8 mouse cellular contexts compared by ENCODE assay signal in the genomic region with DNA sequence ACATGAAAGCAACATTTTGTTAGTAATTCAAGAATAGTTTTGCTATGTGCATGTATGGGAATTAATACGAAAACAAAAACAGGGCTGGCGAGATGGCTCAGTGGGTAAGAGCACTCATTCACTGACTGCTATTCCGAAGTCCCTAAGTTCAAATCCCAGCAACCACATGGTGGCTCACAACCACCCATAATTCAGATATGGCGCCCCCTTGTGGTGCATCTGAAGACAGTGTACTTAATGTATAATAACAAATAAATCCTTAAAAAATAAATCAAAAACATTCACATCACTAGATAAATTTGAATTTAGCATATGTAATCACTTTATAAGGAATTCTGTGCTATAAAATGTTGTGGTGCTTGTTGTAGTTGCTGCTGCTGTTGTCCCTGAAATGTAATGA.
DNase-seq lines count a peak whose midpoint lies in the region; ATAC-seq and TF ChIP-seq lines count a peak whose summit lies in the region.
"Had no signal": no experiment of that assay in that cellular context is flagged by ENCODE, and none has a peak within 500 bp of the region (broad histone marks: within the 10 kb centered on the region; RNA-seq: fewer than 3 reads in every experiment).

No protein-coding gene starts in this region.

- H3K36me3 ChIP-seq in heart, postnatal 0 days (replicated peaks; ENCODE audit: control insufficient read depth, insufficient read depth, low read length), result no peaks in the 10 kb centered on the region
- no peaks in the 10 kb centered on the region for H3K36me3 ChIP-seq in heart, embryonic 10.5 days
- no peaks in the 10 kb centered on the region for H3K36me3 ChIP-seq in stomach, postnatal 0 days (ENCODE audit: control insufficient read depth, insufficient read depth, low read length)
- H3K36me3 ChIP-seq in midbrain, embryonic 15.5 days (replicated peaks), result no peaks in the 10 kb centered on the region
- H3K36me3 ChIP-seq: midbrain, embryonic 13.5 days had no signal

- H3K27ac ChIP-seq in heart, postnatal 0 days (ENCODE audit: low read depth), result no peak overlapping the region
- no peak overlapping the region for H3K27ac ChIP-seq in heart, embryonic 10.5 days
- H3K27ac ChIP-seq in stomach, postnatal 0 days (replicated peaks), result no peak overlapping the region
- no peak overlapping the region for H3K27ac ChIP-seq in midbrain, embryonic 15.5 days
- H3K27ac ChIP-seq: midbrain, embryonic 13.5 days had no signal

- no peaks in the 10 kb centered on the region for H3K27me3 ChIP-seq in heart, postnatal 0 days (ENCODE audit: control insufficient read depth, insufficient read depth, low read length)
- no peaks in the 10 kb centered on the region for H3K27me3 ChIP-seq in heart, embryonic 10.5 days (ENCODE audit: insufficient read depth, poor library complexity, severe bottlenecking)
- H3K27me3 ChIP-seq in stomach, postnatal 0 days (ENCODE audit: control insufficient read depth, insufficient read depth, low read length), result no peaks in the 10 kb centered on the region
- H3K27me3 ChIP-seq in midbrain, embryonic 15.5 days (replicated peaks), result no peaks in the 10 kb centered on the region
- H3K27me3 ChIP-seq: midbrain, embryonic 13.5 days had no signal

- no peak for ATAC-seq in heart, postnatal 0 days (ENCODE audit: insufficient read depth, low read depth)
- ATAC-seq in stomach, postnatal 0 days (ENCODE audit: low FRiP score, low TSS enrichment), result no peak
- ATAC-seq in midbrain, embryonic 15.5 days (replicated peaks), result no peak
- ATAC-seq: midbrain, embryonic 13.5 days had no signal

- no peak overlapping the region for H3K9ac ChIP-seq in heart, postnatal 0 days (replicated peaks; ENCODE audit: low read depth, low read length)
- no peak overlapping the region for H3K9ac ChIP-seq in stomach, postnatal 0 days (ENCODE audit: low read length)
- H3K9ac ChIP-seq in midbrain, embryonic 15.5 days, result no peak overlapping the region
- H3K9ac ChIP-seq: midbrain, embryonic 13.5 days had no signal

- WGBS in heart, postnatal 0 days, result 76% methylated on average over 4 of the region's 4 CpGs
- 82% methylated on average over 4 of the region's 4 CpGs for WGBS in heart, embryonic 10.5 days
- 79% methylated on average over 4 of the region's 4 CpGs for WGBS in stomach, postnatal 0 days
- 80% methylated on average over 4 of the region's 4 CpGs for WGBS in midbrain, embryonic 15.5 days

- 0 out of 2 replicates have a peak, but pooled peaks have one; percentile 11 for TF ChIP-seq CTCF in heart, postnatal 0 days (IDR thresholded peaks at IDR 0.05; ENCODE audit: low read depth)
- peak; percentile 51 for TF ChIP-seq CTCF in stomach, postnatal 0 days (IDR thresholded peaks at IDR 0.05; ENCODE audit: low read depth)

- no peaks in the 10 kb centered on the region for H3K4me1 ChIP-seq in heart, postnatal 0 days (ENCODE audit: control insufficient read depth, insufficient read depth)
- H3K4me1 ChIP-seq in heart, embryonic 10.5 days, result no peaks in the 10 kb centered on the region
- H3K4me1 ChIP-seq in stomach, postnatal 0 days (replicated peaks; ENCODE audit: control insufficient read depth, insufficient read depth), result no peaks in the 10 kb centered on the region
- no peaks in the 10 kb centered on the region for H3K4me1 ChIP-seq in midbrain, embryonic 15.5 days
- H3K4me1 ChIP-seq: midbrain, embryonic 13.5 days had no signal

- H3K4me2 ChIP-seq in heart, postnatal 0 days (ENCODE audit: low read depth, low read length), result no peak overlapping the region
- no peak overlapping the region for H3K4me2 ChIP-seq in stomach, postnatal 0 days (replicated peaks; ENCODE audit: low read depth)
- no peak overlapping the region for H3K4me2 ChIP-seq in midbrain, embryonic 15.5 days
- H3K4me2 ChIP-seq: midbrain, embryonic 13.5 days had no signal

- H3K4me3 ChIP-seq in heart, postnatal 0 days (ENCODE audit: low read depth, low read length), result no peak overlapping the region
- H3K4me3 ChIP-seq in heart, embryonic 10.5 days, result no peak overlapping the region
- H3K4me3 ChIP-seq in stomach, postnatal 0 days (ENCODE audit: low read depth, low read length), result no peak overlapping the region
- H3K4me3 ChIP-seq in midbrain, embryonic 15.5 days, result no peak overlapping the region
- H3K4me3 ChIP-seq: midbrain, embryonic 13.5 days had no signal

- no peaks in the 10 kb centered on the region for H3K9me3 ChIP-seq in heart, postnatal 0 days (replicated peaks; ENCODE audit: control insufficient read depth, low read length)
- no peaks in the 10 kb centered on the region for H3K9me3 ChIP-seq in heart, embryonic 10.5 days
- no peaks in the 10 kb centered on the region for H3K9me3 ChIP-seq in stomach, postnatal 0 days (ENCODE audit: control insufficient read depth, low read length)
- H3K9me3 ChIP-seq in midbrain, embryonic 15.5 days, result no peaks in the 10 kb centered on the region
- H3K9me3 ChIP-seq: midbrain, embryonic 13.5 days had no signal

- no peak for DNase-seq in heart, postnatal 0 days (ENCODE audit: low spot score)
- no peak for DNase-seq in heart, embryonic 10.5 days (ENCODE audit: low spot score)
- peak; percentile 33 for DNase-seq in retina, embryonic 14.5 days (ENCODE audit: low spot score)
- no peak for DNase-seq in retina, postnatal 1 day
- peak; percentile 24 for DNase-seq in NIH3T3 (ENCODE audit: low read depth)
- DNase-seq in stomach, postnatal 0 days (ENCODE audit: low spot score), result no peak

- no peak for TF ChIP-seq EP300 in heart, postnatal 0 days (IDR thresholded peaks at IDR 0.05; ENCODE audit: low read depth)
- no peak for TF ChIP-seq EP300 in stomach, postnatal 0 days (optimal IDR thresholded peaks at IDR 0.05)

Comparison
In these comparisons a context has a peak if more than half of its experiments do, and no peak if none do; other contexts are left out.
1. DNase-seq: peak in retina, embryonic 14.5 days (single experiment) and NIH3T3 (single experiment); none in heart, postnatal 0 days (single experiment), heart, embryonic 10.5 days (single experiment), retina, postnatal 1 day (single experiment) and stomach, postnatal 0 days (single experiment).